Mouse (Mus musculus): ENCODE data around the gene Asna1.
A peak's percentile ranks its signal among the peaks of the same experiment; 100 is the strongest.

Asna1 gene

GRCm38 (mm10) chr8:84973803-84974542 lies 51.1 kb downstream of the Asna1 start:
- DNase-seq, result peak; percentile 66 to 72

GRCm38 (mm10) chr8:84973079-84973478 lies 52.0 kb downstream of the Asna1 start:
- DNase-seq, result no peak

GRCm38 (mm10) chr8:84970913-84971312 lies 54.2 kb downstream of the Asna1 start:
- DNase-seq, result no peak

- DNase-seq, result no peak
These were observed 54.8 kb downstream of the Asna1 start for GRCm38 (mm10) chr8:84970135-84970790.

GRCm38 (mm10) chr8:84969241-84970134 lies 55.6 kb downstream of the Asna1 start, which contains the start of the genes Gm49661, Prdx2 and Rnaseh2a:
Gene Gm49661, minus strand, starts transcription at chr8:84969433.
Gene Prdx2, plus strand, starts transcription at chr8:84969587.
Gene Rnaseh2a, minus strand, starts transcription at chr8:84969767.
- DNase-seq, result peak; percentile 72 to 78

- no peak for DNase-seq
These were observed 56.4 kb downstream of the Asna1 start for GRCm38 (mm10) chr8:84968650-84969049.

Measured in lung, adult 18-20 months (tissue).